ENCODE assay signal across 8 mouse cellular contexts in genomic region chr12:69724711-69725460, GRCm38 (mm10). TPM values are rescaled to one million over a fixed set of nuclear protein-coding genes. Genes with fewer than 3 reads are reported as not detected.
DNase-seq lines count a peak whose midpoint lies in the region; ATAC-seq lines count a peak whose summit lies in the region.

TSS of gene L2hgdh (minus strand) at chr12:69724873.
TSS of gene Atp5s (plus strand) at chr12:69724950.

- peaks cover 17% of the 10 kb centered on the region for H3K4me1 ChIP-seq in hindbrain, embryonic 15.5 days (replicated peaks)

- peak; percentile 96 for ATAC-seq in hindbrain, embryonic 15.5 days (ENCODE audit: low FRiP score, low read depth)

- H3K27ac ChIP-seq in hindbrain, embryonic 15.5 days (replicated peaks), result peak within 1 kb of the TSS; percentile 76

- H3K4me2 ChIP-seq in hindbrain, embryonic 15.5 days, result peak within 1 kb of the TSS; percentile 64

- no peaks in the 10 kb centered on the region for H3K9me3 ChIP-seq in hindbrain, embryonic 15.5 days

- peak within 1 kb of the TSS; percentile 55 for H3K4me3 ChIP-seq in hindbrain, embryonic 15.5 days

- under 1% methylated on average over 60 of the region's 60 CpGs for WGBS in hindbrain, embryonic 15.5 days

- H3K36me3 ChIP-seq in hindbrain, embryonic 15.5 days, result peaks cover 11% of the 10 kb centered on the region

- peak within 1 kb of the TSS; percentile 54 for H3K9ac ChIP-seq in hindbrain, embryonic 15.5 days

- peak; percentile 87 for DNase-seq in T-cell, adult 2 months (ENCODE audit: low spot score)
- peak; percentile 96 for DNase-seq in cerebellum, postnatal 36 days
- DNase-seq in frontal cortex, postnatal 36 days (ENCODE audit: low spot score in 2 of 2), result peak; percentile 95 to 96
- DNase-seq in left cerebral cortex, adult 11 months (ENCODE audit: low spot score), result peak; percentile 91
- peak; percentile 97 for DNase-seq in lung, postnatal 4 days
- peak; percentile 94 for DNase-seq in retina, postnatal 7 days (ENCODE audit: low read depth, low spot score)
- DNase-seq in urinary bladder, adult 2 months (ENCODE audit: low spot score), result peak; percentile 93

- no peaks in the 10 kb centered on the region for H3K27me3 ChIP-seq in hindbrain, embryonic 15.5 days

RNA-seq across cellular contexts. Expression of gene L2hgdh, which starts in this region (rescaled TPM):
- polyA plus RNA-seq in hindbrain, embryonic 15.5 days (2015; fragmentation: Nextera tagmentation; extraction: Ambion mirVana), result 12.5 and 13.3 TPM in 2 replicates
- 9.6 and 11.9 TPM in 2 replicates for polyA plus RNA-seq in urinary bladder, adult 2 months (2012; rRNA removed)

RNA-seq across cellular contexts. Expression of gene Atp5s, which starts in this region (rescaled TPM):
- 34.5 and 37.0 TPM in 2 replicates for polyA plus RNA-seq in hindbrain, embryonic 15.5 days (2015; fragmentation: Nextera tagmentation; extraction: Ambion mirVana)
- polyA plus RNA-seq in urinary bladder, adult 2 months (2012; rRNA removed), result 20.0 and 30.4 TPM in 2 replicates

Comparison
In these comparisons a context has a peak if more than half of its experiments do, and no peak if none do; other contexts are left out.
1. Peak in every context shown above with its lines: DNase-seq, ATAC-seq, H3K4me3 ChIP-seq and H3K27ac ChIP-seq.